Mouse (Mus musculus) cerebellum, adult 11-12 months (tissue): Measurements from ENCODE around the gene Banp.

Source experiments
- DNase-seq: peaks from one replicate; pipeline ENCODE4 v3.0.0; 2022

Banp gene

GRCm38 (mm10) chr8:122073964-122074363 lies 124.4 kb downstream of the Banp start:
- DNase-seq = no peak

GRCm38 (mm10) chr8:122074442-122074841 lies 124.9 kb downstream of the Banp start:
- DNase-seq = no peak

- DNase-seq = no peak
Measured at GRCm38 (mm10) chr8:122074977-122075376, 125.4 kb downstream of the Banp start.

DNA sequence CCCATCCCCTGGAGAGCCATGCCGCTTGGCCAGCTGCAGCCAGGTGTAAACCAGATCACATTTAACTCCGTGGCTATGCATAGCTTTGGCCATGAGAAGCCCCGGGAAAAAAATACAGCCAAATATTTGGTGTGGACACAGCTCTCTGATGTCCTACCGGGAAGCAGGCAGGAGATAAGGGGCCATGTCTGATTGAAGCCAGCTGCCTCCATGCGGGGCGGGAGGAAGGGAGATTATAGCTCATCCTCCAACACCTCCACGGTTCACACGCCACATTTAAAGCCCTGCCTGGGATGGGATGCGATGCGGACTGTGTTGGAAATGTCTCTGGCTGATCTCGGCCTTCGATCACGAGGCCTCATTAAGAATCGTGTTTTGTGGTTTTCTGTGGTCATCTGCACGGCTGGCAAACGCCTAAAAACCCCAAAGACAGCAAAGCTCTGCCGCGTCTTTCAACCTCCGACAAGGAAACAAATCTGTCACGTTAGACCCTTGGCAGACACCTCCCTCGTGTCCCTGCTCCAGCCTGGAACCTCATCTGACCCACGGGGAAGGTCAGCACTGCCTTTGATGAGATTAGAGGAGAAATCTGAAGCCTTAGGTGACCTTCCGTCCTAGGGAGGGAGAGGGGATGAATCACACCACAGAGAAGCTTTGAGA lies 126.8 kb downstream of the Banp start:
- no peak for DNase-seq

DNA sequence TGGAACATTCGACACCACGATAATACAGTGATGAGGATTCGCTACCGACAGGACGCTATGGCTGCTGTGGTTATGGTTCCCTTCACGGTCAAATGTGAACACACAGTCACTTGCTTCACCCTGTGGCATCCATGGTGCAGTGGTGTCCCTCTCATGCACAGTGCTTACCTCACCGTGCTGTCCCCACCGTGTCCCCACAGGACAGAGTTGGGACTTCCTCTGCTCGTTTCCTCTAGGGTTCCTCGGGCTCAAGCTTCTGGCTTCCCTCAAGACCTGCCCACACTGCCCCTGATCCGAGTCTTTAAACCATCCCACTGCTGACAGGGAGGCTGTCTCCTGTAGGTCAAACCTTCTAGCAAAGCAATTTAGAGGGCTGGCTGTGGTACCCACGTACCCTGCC lies 128.8 kb downstream of the Banp start:
- no peak for DNase-seq
